Mouse (Mus musculus) brain, embryonic 14.5 days (tissue): ENCODE measurements around the gene Anks6.

ENCODE experiments used
- CTCF ChIP-seq: fragments of 200-500 bp; IDR thresholded peaks from 2 replicates; pipeline ENCODE4 v1.5.1; 2012; ENCODE audit warnings: inconsistent platforms, mild to moderate bottlenecking, moderate library complexity, borderline replicate concordance; ENCODE audit not compliant: insufficient read depth, insufficient read length; ENCODE audit errors: extremely low read depth
- POLR2A ChIP-seq: fragments of 200-500 bp; IDR thresholded peaks from 2 replicates; pipeline ENCODE4 v1.6.1; 2012; ENCODE audit warnings: mild to moderate bottlenecking, inconsistent platforms, borderline replicate concordance; ENCODE audit not compliant: poor library complexity, insufficient read depth, insufficient read length, severe bottlenecking; ENCODE audit errors: extremely low read depth

GRCm38 (mm10) chr4:47047765-47048164, 9.5 kb downstream of the Anks6 start:
- TF ChIP-seq CTCF = no peak
- no peak for TF ChIP-seq POLR2A
